Mouse (Mus musculus) A20 (cell line): ENCODE measurements at regions not wholly inside any gene's neighbourhood (a gene's known extent, or its start where the extent isn't known, plus 50 kb on each side); places are given as distances from the start of the nearest gene placed in this dataset.

Source experiments
- DNase-seq: peaks from one replicate; pipeline ENCODE4 v3.0.0-alpha.2; 2011; ENCODE audit warnings: low read depth, low spot score

- no peak for DNase-seq
Observed at GRCm38 (mm10) chr1:61316736-61317135, 321.9 kb upstream of the Pard3b start.

GRCm38 (mm10) chr1:61318042-61318441 lies 320.6 kb upstream of the Pard3b start:
- no peak for DNase-seq

- no peak for DNase-seq
Observed at GRCm38 (mm10) chr1:61321513-61322145, 317.0 kb upstream of the Pard3b start.

- no peak for DNase-seq
Observed at GRCm38 (mm10) chr1:61331456-61331855, 307.2 kb upstream of the Pard3b start.

GRCm38 (mm10) chr1:61331906-61332305 lies 306.7 kb upstream of the Pard3b start:
- no peak for DNase-seq

GRCm38 (mm10) chr1:61336367-61336766 lies 302.3 kb upstream of the Pard3b start:
- no peak for DNase-seq

GRCm38 (mm10) chr1:61352921-61353320 lies 285.7 kb upstream of the Pard3b start:
- DNase-seq = no peak

GRCm38 (mm10) chr1:61353481-61353880 lies 285.1 kb upstream of the Pard3b start:
- DNase-seq = no peak

- no peak for DNase-seq
Observed at GRCm38 (mm10) chr1:61355241-61355640, 283.4 kb upstream of the Pard3b start.

GRCm38 (mm10) chr1:61359011-61359930 lies 279.4 kb upstream of the Pard3b start:
- DNase-seq = no peak

- DNase-seq = no peak
Observed at GRCm38 (mm10) chr1:61372581-61372980, 266.0 kb upstream of the Pard3b start.

GRCm38 (mm10) chr1:61373661-61374491 lies 264.7 kb upstream of the Pard3b start:
- no peak for DNase-seq

- DNase-seq = peak; percentile 3
Observed at GRCm38 (mm10) chr1:61376417-61376816, 262.2 kb upstream of the Pard3b start.

- DNase-seq = peak; percentile 37
Observed at GRCm38 (mm10) chr1:61377070-61377469, 261.6 kb upstream of the Pard3b start.

- no peak for DNase-seq
Observed at GRCm38 (mm10) chr1:61378240-61378639, 260.4 kb upstream of the Pard3b start.

- no peak for DNase-seq
Observed at GRCm38 (mm10) chr1:61379771-61380517, 258.7 kb upstream of the Pard3b start.

- DNase-seq = no peak
Observed at GRCm38 (mm10) chr1:61387587-61387986, 251.0 kb upstream of the Pard3b start.

GRCm38 (mm10) chr1:61397796-61398195 lies 240.8 kb upstream of the Pard3b start:
- DNase-seq = no peak

GRCm38 (mm10) chr1:61402339-61402738 lies 236.3 kb upstream of the Pard3b start:
- no peak for DNase-seq

- no peak for DNase-seq
Observed at GRCm38 (mm10) chr1:61407201-61407600, 231.4 kb upstream of the Pard3b start.

- DNase-seq = no peak
Observed at GRCm38 (mm10) chr1:61414772-61415171, 223.9 kb upstream of the Pard3b start.
